Mouse (Mus musculus) lung, postnatal 4 days (tissue): Measurements from ENCODE around the gene Mbnl2.
A peak's percentile ranks its signal among the peaks of the same experiment; 100 is the strongest.

ENCODE experiments used
- DNase-seq, 2 experiments: peaks; one replicate each; pipeline ENCODE4 v3.0.0; 2021

Gene Mbnl2

DNA sequence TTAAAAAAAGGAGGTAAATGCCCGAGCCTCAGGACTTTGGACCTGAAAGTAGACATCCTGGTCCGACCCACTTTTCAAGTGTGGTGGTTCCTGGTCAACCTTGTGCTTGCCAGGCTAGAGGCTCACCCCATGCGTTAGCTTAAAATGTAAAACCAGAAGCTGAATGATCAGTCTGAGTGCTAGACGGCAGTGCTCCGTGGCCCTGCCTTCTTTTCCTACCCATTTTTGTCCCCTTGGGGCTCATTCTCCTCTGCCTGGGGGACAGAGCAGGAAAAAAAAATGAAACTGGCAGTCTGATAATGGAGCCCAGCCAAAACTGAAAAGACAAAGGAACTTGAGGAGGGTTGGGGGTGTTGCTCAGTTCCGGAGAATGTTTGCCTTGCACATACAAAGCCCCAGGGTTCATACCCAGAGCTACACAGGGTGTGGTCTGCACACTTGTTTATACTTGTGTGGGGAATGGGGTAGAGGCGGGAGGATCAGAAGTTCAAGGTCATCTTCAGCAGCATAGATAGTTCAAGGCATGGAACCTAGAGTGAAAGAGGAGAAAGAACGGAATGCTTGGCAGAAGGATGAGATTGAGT is 87.0 kb downstream of the Mbnl2 start:
- peak; percentile 34 to 39 for DNase-seq

DNA sequence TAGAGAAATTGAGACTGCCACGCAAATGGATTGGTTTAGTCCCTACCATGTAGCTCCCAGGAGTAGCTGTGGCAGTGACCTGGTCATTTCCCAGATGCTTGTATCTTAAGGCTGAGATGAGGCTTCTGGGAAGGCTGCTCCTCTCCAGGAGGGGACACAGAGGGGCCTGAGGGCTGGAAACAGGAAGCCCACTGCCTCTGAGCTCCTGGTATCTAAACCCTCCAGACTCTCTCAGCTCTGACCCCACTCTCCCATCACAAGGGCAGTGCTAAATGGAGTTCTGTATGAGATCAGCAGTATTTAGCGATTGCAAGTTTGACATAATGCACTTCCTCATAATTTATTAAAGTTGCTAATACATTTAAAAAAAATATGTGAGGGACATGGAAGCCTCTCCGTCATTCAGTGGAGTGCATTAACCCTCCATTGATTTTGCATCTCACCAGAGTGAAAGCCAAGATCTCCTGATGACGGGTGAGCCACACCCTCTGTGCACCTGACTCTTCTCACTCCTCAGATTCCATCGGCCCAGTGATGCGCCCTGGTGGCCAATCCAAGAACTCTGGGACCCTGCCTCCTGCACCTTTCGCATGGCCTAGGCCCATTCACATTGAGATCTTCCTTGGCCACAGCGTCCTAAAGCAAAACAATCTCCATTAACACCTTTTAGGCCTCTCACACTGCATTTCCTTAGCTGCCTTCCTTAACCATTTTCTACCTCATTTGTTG is 87.8 kb downstream of the Mbnl2 start:
- DNase-seq, result peak in 1 of 2 experiments; percentile 26

DNA sequence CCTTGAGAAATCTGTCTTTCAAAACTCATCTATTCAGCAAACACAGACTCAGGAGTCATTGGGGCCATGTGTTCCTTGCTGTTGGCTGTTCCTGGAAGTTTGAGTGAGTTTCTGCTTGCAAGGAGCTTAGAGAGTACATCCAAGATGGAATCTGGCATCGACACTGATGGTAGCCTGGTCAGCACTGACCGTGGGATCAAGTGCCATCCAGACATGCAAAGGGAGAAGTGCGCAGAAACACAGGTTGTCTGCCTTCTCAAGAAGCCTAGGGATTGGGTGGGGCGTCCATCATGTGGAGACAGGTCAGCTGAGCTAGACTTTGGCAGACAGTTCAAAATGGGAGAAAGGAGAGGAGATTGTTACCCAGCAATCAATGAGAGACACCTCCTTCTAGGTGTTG is 89.6 kb downstream of the Mbnl2 start:
- DNase-seq, result no peak

DNA sequence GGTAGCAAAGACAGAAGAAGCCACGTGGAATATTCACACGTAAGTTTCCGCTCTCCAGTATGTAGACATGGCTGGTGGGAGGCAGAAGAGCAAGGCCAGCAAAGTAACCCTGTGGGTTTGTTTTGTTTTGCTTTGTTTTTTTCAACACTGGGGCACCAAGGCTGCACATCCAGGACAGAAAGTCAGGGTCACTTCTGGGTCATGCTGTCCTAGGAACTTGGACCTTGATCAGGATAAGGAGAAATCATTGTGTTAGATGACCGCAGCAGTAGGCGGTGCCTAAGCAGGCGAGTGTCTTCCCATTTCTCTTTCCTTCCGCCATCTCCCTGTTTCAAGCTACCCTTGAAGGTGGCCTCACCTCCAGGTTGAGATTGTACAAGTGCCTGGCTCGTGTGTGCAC is 91.5 kb downstream of the Mbnl2 start:
- DNase-seq, result peak in 1 of 2 experiments; percentile 20

DNA sequence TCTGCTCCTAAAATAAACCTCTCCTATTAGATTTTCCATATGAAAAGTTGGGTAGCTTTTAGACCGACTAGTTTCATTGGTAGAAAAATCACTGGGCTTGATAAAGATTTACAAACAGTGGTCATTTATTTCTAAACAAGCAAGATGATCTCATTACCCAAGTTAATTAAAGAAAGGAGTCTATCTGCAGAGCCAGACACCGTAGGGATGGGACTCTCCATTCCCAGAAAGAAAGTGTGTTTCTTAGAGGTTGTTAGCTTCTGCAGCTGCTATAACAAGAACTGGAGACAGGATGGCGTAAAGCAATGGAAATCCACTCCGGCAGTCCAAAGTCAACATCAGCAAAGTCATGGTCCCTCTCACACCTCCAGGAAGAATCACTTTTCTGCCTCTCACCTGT is 92.1 kb downstream of the Mbnl2 start:
- DNase-seq, result no peak

DNA sequence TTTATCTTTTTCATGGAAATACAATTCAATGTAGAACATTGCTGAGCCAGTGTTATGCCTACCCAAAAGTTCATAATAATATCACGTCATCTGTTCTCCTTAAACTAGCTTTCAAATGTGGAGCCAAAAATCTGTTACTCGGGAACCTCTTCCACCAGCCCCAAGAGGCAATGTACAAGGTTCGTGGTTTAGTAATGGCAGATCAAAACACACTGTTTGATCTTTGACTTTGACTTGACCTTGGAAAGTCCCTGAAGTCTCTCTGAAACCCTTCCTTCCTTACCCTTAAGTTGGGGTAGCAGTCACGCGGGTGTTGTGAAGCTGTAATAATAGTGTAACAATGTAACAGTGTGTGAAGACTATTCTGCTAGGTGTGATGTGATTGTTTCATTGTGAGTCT is 93.0 kb downstream of the Mbnl2 start:
- DNase-seq, result no peak

DNA sequence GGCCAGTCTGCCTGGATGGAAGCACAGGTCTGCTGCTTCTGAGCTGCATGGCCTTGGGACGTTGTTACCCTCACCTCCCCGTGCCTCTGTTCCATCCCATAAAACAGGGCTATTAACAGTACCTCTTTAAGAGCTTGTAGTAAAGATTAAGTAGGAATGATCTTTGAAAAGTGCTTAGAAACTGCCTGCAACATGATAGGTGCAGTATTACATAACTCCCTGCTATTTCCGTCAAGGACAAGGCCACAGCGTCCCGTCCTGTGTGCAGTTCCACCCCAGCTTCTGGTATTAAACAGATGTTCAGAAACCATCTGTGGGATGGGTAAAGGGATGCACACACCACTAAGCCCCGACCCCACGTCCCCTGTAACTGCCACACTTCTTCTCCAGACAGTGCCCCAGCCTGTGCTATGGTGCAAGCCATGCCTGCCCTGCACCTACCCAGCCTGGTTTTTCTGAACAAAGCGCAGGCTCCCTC is 93.5 kb downstream of the Mbnl2 start:
- DNase-seq, result no peak

DNA sequence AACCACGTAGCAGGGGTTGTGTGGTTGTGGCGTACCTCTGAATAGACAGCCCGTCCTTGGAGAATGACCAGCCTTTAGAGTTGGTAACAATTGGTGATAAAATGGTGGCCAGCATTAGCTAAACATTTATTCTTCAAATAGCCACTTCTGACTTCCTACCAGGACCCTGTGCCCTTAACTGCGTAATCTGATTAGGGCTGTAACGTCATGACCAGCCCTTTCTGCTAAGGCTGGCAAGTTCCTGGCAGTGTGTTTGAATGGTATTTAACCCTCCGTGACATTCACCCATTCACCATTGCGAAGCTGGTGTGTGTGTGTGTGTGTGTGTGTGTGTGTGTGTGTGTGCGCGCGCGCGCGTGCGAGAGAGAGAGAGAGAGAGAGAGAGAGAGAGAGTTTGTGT is 94.6 kb downstream of the Mbnl2 start:
- DNase-seq, result no peak

DNA sequence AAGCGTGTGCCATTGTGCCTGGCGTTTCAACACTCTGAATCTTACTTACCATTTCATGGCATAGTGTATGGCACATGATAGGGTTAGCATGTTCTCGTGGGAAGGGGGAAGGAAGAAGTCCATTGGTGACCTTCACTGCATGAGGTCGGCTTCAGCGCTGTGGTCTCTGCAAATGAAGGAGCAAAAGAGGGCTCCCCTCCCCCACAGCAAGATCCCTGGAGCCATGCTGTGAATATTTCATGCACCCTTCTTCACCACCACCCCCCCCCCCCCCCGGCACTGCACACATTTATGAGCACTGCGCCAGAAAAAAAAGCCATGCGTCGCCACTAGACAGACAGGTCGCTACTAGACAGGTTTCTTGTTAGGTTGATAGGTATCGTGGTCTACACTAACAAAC is 95.2 kb downstream of the Mbnl2 start:
- DNase-seq, result no peak

DNA sequence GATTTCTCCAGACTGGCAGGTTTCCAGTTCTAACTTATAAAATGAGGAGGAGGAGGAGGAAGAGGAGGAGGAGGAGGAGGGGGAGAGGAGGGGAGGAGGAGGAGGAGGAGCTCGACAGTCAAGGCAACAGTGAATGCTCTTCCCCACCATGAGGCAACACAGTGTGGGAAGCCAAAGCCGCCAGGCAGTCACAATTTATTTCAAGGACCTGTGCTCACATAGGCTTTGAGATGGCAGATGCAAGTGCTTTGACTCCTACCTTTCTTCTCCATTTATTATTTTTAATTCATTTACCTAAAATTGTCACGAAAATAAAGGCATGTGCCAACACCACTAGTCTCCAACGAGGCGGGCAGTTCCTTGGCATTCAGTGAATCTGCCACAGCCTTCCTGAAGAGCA is 95.7 kb downstream of the Mbnl2 start:
- DNase-seq, result no peak

DNA sequence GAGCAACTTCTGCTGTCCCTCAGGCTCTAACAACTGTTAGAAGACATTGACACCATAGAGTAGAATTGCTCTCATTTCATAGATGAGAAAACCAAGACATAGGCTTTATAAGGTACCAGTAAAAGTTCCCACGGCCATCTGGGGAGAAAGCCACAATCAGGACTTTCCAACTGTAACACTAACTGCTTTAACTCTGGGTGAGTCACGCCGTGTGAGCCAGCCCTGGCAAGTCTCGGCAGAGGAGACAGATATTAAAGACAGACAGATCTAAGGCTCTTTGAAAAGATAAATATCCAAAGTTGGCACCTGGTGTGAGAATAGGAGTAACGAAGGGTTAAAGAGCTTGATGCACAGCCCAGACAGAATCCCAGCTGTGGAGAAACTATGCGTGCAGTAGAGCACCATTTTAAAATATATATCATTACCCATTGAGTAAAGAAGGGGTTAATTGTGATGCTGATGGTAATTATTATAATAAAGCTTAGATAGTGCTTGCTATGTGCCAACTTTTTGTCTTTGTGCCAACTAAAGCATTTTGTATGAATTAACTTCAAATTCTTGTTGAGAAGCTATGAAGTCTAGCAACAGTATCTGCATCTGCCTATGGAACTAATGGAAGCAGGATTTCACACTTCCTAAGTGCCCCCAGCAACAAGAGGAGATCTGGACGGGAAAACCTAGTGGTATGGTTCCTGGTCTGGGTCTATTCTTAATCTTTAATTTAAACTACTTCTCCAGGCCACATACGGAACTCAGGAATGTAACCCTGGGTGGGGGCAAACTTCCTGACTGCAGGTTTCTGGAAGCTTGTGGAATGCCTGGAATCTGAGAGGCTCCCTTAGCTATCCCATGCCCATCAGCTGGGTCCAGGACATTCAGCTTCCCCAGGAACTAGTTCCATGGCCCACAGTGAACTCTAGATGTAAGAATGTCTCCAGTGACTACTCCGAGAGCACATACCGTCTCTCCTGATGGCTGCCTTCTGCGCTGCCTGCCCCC is 97.9 kb downstream of the Mbnl2 start:
- no peak for DNase-seq

DNA sequence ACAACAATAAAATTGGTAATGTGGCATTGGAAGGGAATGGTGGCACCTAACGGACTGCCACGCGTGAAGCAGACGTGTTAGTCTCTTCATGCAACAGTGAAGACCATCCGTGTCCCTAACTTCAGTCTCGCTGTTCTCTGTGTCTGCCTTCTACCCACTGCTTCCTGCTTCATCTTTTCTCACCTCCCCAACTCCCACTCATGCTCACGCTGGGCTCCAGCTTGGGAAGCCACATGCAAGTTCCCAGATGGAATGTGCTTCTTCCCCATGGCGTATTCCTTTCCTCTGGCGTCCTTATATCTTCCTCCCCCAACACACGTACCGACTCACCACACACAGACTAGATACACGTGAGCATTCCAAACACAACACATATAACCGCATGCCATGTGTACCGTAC is 99.3 kb downstream of the Mbnl2 start:
- DNase-seq, result no peak

DNA sequence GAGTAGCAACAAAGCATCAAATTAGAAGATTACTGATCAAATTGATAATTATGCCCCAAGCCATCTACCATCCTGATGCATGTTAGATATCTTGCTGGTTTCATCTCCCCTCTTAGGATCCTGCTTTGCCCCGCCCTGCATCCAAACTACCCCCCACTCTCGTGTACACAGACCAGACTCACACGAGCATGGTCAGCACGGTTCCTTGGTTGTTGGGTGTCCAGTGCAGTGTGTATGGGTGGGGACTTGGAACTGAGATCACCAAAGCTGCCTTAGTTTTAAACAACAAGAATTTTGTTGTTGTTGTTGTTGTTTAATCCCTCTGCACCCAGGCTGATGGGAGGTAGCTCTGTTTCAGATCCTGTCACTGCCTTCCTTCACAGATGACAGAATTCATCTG is 101.7 kb downstream of the Mbnl2 start:
- DNase-seq, result no peak

DNA sequence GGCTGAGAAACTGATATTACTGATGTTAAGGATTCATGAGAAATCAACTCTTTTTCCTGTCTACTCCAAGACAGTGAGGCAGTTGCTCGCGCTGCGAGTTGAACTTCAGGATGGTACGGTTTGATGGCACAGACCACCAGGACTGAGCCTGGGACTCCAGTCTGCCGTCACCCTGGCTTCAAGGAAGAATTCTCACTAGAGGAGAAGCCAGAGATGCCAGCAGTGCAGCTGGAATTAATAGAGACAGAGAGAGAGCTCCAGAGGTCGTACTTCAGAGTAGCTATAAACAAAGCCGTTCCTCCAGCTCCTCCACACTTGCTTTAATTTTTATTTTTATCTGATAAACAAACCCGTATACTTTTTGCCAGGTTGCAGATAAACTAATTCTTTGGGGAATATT is 102.5 kb downstream of the Mbnl2 start:
- no peak for DNase-seq

DNA sequence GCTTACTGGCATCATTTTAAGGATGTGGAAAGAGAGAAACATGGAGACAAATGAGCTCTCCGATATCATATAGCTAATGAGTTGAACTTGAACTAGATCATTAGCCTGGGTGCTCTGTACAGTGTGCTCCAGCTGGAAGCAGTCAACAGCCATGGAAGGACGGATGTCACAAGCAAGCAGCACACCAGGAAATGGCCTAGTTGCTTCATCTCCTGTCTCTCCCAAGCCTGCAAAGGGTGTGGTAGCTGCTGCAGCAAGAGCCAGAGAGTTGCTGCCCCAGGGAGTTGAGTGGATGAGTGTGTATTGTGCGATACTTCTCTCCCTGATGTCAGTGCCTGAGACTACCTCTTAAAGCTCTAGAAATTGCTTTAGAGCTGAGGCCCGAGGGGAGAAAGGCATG is 104.2 kb downstream of the Mbnl2 start:
- DNase-seq, result peak; percentile 69 to 86

DNA sequence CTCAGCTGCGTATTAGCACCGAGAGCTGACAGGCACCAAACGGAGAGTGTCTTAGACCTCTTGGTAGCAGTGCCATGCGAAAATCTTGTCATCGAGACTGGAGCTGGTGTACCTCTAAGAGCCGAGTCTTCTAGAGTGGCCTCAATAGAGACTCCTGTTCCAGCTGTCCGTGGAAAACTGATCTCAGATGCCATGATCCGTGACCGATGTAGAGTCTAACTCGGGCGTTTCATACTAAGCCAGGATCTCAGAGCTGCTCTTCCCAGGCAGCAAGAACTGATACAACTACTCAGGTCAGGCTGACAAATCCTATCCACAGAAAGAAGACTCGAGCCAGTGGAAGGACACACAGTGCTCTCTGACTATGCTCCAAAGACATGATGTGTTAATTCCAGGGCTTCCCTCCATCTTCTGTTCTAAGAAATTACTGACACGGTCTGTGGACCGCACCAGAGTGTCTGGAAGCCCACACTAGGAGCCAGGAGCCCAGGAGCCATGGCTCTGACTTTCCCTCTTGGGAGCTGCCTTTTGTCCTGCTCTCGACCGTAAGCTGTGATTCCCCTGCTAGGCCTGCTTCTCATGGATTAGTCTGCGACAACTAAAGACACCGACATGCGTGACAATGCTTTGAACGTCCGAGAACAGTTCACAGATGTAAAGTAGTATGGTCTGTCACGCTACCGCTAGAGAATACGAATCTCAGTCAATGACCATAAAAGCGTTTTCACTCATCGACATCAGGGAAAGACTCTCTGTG is 106.1 kb downstream of the Mbnl2 start:
- no peak for DNase-seq

DNA sequence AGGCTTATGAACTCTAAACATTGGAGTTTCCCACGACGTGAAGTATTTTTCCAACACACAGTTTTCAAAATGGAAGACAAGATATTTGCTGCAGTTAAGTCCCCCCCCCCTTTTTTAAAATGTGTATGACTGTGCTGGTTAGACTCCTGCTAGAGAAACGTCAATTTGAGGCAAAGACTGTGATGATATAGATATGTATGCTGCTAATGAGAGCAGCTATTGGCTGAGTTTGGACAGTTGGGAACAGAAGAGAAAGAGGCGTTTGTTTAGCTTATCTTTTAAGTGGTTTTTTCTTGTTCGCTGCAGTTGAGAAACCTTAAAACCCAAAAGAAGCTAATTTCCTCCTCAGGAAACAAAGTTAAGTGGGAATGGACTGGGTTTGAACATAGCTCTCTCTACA is 106.7 kb downstream of the Mbnl2 start:
- no peak for DNase-seq

DNA sequence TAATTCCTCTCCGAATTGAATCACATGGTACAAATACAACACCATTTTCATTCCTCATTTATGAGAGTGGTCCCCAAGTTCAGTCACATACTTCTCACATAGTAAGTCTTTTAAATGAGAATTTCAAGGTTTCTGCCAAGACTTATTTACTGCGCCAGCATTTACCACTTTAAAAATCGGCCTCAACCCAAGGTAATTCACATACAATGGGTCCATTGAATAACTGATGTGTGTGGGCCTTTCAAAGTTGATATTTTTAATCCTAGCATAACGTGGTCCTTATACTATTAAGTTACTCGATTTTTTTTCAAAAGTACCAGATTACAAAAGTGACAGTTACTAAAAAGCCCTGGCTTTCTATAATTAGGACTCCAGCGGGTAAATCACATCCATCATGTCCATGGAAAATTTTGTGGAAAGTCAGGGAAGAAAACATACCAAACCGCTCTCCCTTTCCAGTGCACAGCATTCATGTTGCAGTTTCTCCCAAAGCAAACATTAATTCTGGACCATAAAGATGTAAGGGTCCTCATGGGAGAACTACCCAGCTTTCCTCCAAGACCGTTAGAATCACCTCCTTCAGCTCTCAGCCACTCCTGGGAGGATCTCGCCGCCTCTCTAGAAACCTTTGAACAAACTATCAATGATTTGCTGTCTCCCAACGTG is 107.8 kb downstream of the Mbnl2 start:
- no peak for DNase-seq

DNA sequence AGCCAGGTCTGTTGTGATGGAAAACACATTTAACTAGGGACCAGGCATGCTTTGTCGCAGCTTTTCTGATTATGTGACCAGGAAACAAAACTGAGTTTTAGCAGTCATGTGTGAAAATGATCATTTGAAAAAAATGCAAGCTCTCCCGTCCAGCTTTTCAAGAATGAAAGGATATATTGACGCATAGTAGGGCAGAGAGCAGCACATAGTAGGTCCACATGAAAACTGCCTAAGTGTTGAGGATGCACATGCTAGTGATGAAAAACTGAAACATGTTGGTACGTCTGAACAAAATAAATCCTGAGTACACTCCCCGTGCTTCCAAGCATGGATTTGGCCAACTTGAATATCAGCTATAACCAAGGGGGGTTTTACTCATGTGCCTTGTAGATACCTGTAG is 109.1 kb downstream of the Mbnl2 start:
- no peak for DNase-seq

DNA sequence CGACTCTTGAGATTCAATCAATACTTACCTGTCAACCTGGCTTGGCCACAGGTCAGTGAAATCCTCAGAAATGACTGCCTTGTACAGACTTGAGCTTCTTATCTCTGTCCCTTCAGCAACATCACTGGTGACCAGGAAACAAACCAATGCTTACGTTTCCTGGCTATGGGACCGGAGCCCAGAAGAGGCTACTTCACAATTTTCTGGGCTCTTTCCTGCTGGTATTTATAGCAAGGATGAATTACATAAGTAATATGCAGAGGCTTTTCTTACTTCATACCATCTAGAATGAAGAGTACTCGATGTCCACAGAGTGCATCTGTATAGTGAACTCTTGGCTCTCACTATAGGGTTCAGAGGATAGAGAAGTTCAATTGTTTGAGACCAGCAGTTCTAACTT is 111.8 kb downstream of the Mbnl2 start:
- peak in 1 of 2 experiments; percentile 49 for DNase-seq

DNA sequence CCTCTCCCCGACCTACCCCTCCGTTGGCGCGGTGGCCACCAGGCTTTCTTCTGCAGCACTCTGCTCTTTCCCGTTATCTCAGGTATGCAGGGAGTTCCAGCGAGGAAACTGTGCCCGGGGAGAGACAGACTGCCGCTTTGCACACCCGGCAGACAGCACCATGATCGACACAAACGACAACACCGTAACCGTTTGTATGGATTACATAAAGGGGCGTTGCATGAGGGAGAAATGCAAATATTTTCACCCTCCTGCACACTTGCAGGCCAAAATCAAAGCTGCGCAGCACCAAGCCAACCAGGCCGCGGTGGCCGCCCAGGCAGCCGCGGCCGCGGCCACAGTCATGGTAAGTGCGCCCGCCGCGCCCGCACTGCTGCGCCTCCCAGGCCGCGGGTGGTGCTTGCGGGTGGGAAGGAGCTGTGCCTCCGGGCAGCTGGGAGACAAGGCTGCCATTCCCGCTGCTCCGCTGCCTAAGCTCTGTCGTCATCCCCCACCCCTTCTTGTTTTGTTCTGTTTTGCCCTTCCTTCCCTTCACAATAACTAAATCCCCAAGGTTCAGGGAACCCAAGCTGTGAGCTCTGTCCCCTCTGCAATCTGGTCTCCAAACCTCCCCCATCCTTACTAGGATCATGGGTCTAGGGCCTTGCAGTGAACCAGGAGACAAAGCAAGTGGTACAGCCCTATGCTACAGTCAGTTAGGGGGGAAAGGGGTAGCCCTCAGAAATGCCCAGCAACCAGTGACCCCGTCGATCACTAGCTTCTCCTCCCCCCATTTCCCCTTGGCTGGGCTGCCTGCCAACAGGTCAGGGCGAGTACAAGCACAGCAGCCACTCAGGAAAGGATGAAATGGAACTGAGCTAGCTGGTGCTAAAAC is 113.6 kb downstream of the Mbnl2 start:
- peak; percentile 39 to 63 for DNase-seq
